Mouse (Mus musculus) left cerebral cortex, postnatal 36 days (tissue): ENCODE measurements around the gene Babam1. TPM values are rescaled to one million over a fixed set of nuclear protein-coding genes. Genes with fewer than 3 reads are reported as not detected.
"Not testable (repeated sequence)": the region's sequence is repeated elsewhere in the genome, so short reads cannot be mapped to it uniquely, and the experiment has no call there.

Source experiments
- DNase-seq, 2 experiments: peaks; one replicate each; pipeline ENCODE4 v3.0.0; 2021 to 2022; ENCODE audit warnings: low spot score in 2 of 2, mixed read lengths in 1 of 2
- intact Hi-C: fragments of 180-260 bp; cut with DNase I; formaldehyde crosslinking; loops from one replicate; pipeline ENCODE4 v1.15.1; 2025
- total RNA-seq, 2 experiments: library from RNA; stranded (reverse); gene quantifications; 2 replicates each; pipeline ENCODE4 v1.2.3; 2021

Gene Babam1
- total RNA-seq, 2 experiments from 2014 or later: 101 to 116 TPM

GRCm38 (mm10) chr8:71404011-71404410 lies 7.3 kb downstream of the Babam1 start:
- intact Hi-C loops: no loop called here
- DNase-seq: no peak

GRCm38 (mm10) chr8:71404951-71405351 lies 8.3 kb downstream of the Babam1 start:
- DNase-seq: no peak
- intact Hi-C loops: no loop called here

GRCm38 (mm10) chr8:71405401-71406098 lies 8.9 kb downstream of the Babam1 start, which contains the start of gene Ankle1:
TSS of gene Ankle1 (plus strand) at chr8:71406010.
- peak; percentile 90 to 91 for DNase-seq
- intact Hi-C loops: no loop called here

GRCm38 (mm10) chr8:71406099-71407015 lies 9.7 kb downstream of the Babam1 start:
- DNase-seq: no peak
- intact Hi-C loops: no loop called here

GRCm38 (mm10) chr8:71407441-71407840 lies 10.8 kb downstream of the Babam1 start:
- intact Hi-C loops: no loop called here
- no peak for DNase-seq

GRCm38 (mm10) chr8:71408231-71408630 lies 11.6 kb downstream of the Babam1 start:
- no peak for DNase-seq
- intact Hi-C loops: no loop called here

- DNase-seq: no peak
- intact Hi-C loops: no loop called here
These were observed 15.0 kb downstream of the Babam1 start for GRCm38 (mm10) chr8:71411535-71412273.

- no peak for DNase-seq
- intact Hi-C loops: no loop called here
These were observed 25.5 kb downstream of the Babam1 start for GRCm38 (mm10) chr8:71422121-71422520.

GRCm38 (mm10) chr8:71432935-71433334 lies 36.3 kb downstream of the Babam1 start:
- DNase-seq, intact Hi-C loops: not testable (repeated sequence)

GRCm38 (mm10) chr8:71437041-71437440 lies 40.4 kb downstream of the Babam1 start:
- intact Hi-C loops: no loop called here
- DNase-seq: no peak

- intact Hi-C loops: loop anchor here (2.0 kb wide), 1 partner anchor 79 kb away; no protein-coding TSS in a partner anchor
- DNase-seq: no peak
These were observed 44.7 kb downstream of the Babam1 start for GRCm38 (mm10) chr8:71441404-71441803.

GRCm38 (mm10) chr8:71445096-71445495 lies 48.4 kb downstream of the Babam1 start:
- DNase-seq: no peak
- intact Hi-C loops: no loop called here

- peak in 1 of 2 experiments; percentile 0 for DNase-seq
- intact Hi-C loops: no loop called here
These were observed 54.7 kb downstream of the Babam1 start for GRCm38 (mm10) chr8:71451337-71451736.

GRCm38 (mm10) chr8:71451777-71452176 lies 55.1 kb downstream of the Babam1 start:
- DNase-seq: no peak
- intact Hi-C loops: no loop called here

GRCm38 (mm10) chr8:71452669-71453068 lies 56.0 kb downstream of the Babam1 start:
- peak in 1 of 2 experiments; percentile 1 for DNase-seq
- intact Hi-C loops: no loop called here

Other genes with a start within 250 kb of the Babam1 start
- gene Myo9b, start 124.1 kb upstream of the Babam1 start, total RNA-seq: 10 to 100 TPM; 24.3 to 39.4 TPM
- 10 to 100 TPM; 12.3 to 15.8 TPM for gene Haus8, start 123.9 kb upstream of the Babam1 start, total RNA-seq
- 100 to 1,000 TPM; 104 to 119 TPM for gene Use1, start 30.0 kb upstream of the Babam1 start, total RNA-seq
- gene Ocel1, start 25.6 kb upstream of the Babam1 start, total RNA-seq: 10 to 100 TPM; 15.4 to 18.1 TPM
- 10 to 100 TPM; 39.3 to 40.6 TPM for gene Nr2f6, start 14.9 kb upstream of the Babam1 start, total RNA-seq
- gene Ushbp1, start 1.1 kb upstream of the Babam1 start, total RNA-seq: 1 to 10 TPM; 3.4 to 4.9 TPM
- under 1 TPM in 1 of 2 experiments, not detected in 1; 0.29 TPM for gene Ankle1, start 9.1 kb downstream of the Babam1 start, total RNA-seq
- 100 to 1,000 TPM; 303 to 342 TPM for gene Abhd8, start 66.8 kb downstream of the Babam1 start, total RNA-seq
- 10 to 100 TPM; 47.3 to 68.9 TPM for gene Mrpl34, start 68.1 kb downstream of the Babam1 start, total RNA-seq
- 10 to 100 TPM; 70.7 to 78.7 TPM for gene Dda1, start 72.3 kb downstream of the Babam1 start, total RNA-seq
- 10 to 100 TPM; 59.3 to 62.2 TPM for gene Ano8, start 89.1 kb downstream of the Babam1 start, total RNA-seq
- 10 to 100 TPM; 34.2 to 36.0 TPM for gene Gtpbp3, start 91.2 kb downstream of the Babam1 start, total RNA-seq
- gene Plvap, start 114.9 kb downstream of the Babam1 start, total RNA-seq: 1 to 10 TPM; 7.4 to 9.4 TPM
- gene Ccdc194, start 128.8 kb downstream of the Babam1 start, total RNA-seq: not detected
- 1 to 10 TPM; 3.5 to 4.8 TPM for gene Bst2, start 140.6 kb downstream of the Babam1 start, total RNA-seq
- gene Mvb12a, start 146.1 kb downstream of the Babam1 start, total RNA-seq: 10 to 100 TPM; 37.8 to 43.0 TPM
- not detected for gene Tmem221, start 162.0 kb downstream of the Babam1 start, total RNA-seq
- under 1 TPM; 0.18 to 0.22 TPM for gene Nxnl1, start 169.7 kb downstream of the Babam1 start, total RNA-seq
- 100 to 1,000 TPM in 1 of 2 experiments, 10 to 100 TPM in 1; 94.7 to 109 TPM for gene Slc27a1, start 172.0 kb downstream of the Babam1 start, total RNA-seq
- 10 to 100 TPM; 31.1 to 41.6 TPM for gene Pgls, start 195.3 kb downstream of the Babam1 start, total RNA-seq
- 1 to 10 TPM; 3.9 to 4.0 TPM for gene Fam129c, start 200.8 kb downstream of the Babam1 start, total RNA-seq
- 10 to 100 TPM; 48.5 to 52.2 TPM for gene Colgalt1, start 214.1 kb downstream of the Babam1 start, total RNA-seq